Mouse (Mus musculus) CD8-positive naive resting alpha-beta T cell, adult 2 months (primary cell): Measurements from ENCODE around the gene Art4.
A peak's percentile ranks its signal among the peaks of the same experiment; 100 is the strongest.

Experiments
- DNase-seq, 2 experiments: peaks; one replicate each; pipeline ENCODE4 v3.0.0; 2022; ENCODE audit warnings: low read depth in 2 of 2, low spot score in 2 of 2

Gene Art4

GRCm38 (mm10) chr6:136827881-136828561 is 29.5 kb downstream of the Art4 start, which contains the start of gene Wbp11:
Gene Wbp11, minus strand, starts transcription at chr6:136828233.
- peak; percentile 91 to 95 for DNase-seq

- DNase-seq: no peak
Observed at GRCm38 (mm10) chr6:136827516-136827880, 30.0 kb downstream of the Art4 start, which contains the start of gene BC049715. Gene BC049715, plus strand, starts transcription at chr6:136827626.

- no peak for DNase-seq
Observed at GRCm38 (mm10) chr6:136827116-136827515, 30.4 kb downstream of the Art4 start.

- DNase-seq: no peak
Observed at GRCm38 (mm10) chr6:136824987-136825386, 32.5 kb downstream of the Art4 start.

GRCm38 (mm10) chr6:136821086-136821485 is 36.4 kb downstream of the Art4 start:
- DNase-seq: no peak

- DNase-seq: no peak
Observed at GRCm38 (mm10) chr6:136820381-136820780, 37.2 kb downstream of the Art4 start.

- DNase-seq: no peak
Observed at GRCm38 (mm10) chr6:136817549-136817948, 40.0 kb downstream of the Art4 start.

GRCm38 (mm10) chr6:136816826-136817225 is 40.7 kb downstream of the Art4 start:
- no peak for DNase-seq

GRCm38 (mm10) chr6:136815381-136815780 is 42.2 kb downstream of the Art4 start:
- no peak for DNase-seq

GRCm38 (mm10) chr6:136813117-136813516 is 44.4 kb downstream of the Art4 start:
- DNase-seq: no peak

- DNase-seq: no peak
Observed at GRCm38 (mm10) chr6:136811196-136811595, 46.3 kb downstream of the Art4 start.

- DNase-seq: no peak
Observed at GRCm38 (mm10) chr6:136809673-136810072, 47.9 kb downstream of the Art4 start.

- peak in 1 of 2 experiments; percentile 51 for DNase-seq
Observed at GRCm38 (mm10) chr6:136809077-136809476, 48.5 kb downstream of the Art4 start.

GRCm38 (mm10) chr6:136808631-136809046 is 48.9 kb downstream of the Art4 start:
- DNase-seq: peak; percentile 39 to 54

- peak; percentile 93 to 98 for DNase-seq
Observed at GRCm38 (mm10) chr6:136808014-136808417, 49.5 kb downstream of the Art4 start, which contains the start of gene H2afj. Gene H2afj, plus strand, starts transcription at chr6:136808244.

- no peak for DNase-seq
Observed at GRCm38 (mm10) chr6:136807395-136808013, 50.0 kb downstream of the Art4 start.

GRCm38 (mm10) chr6:136806819-136807218 is 50.7 kb downstream of the Art4 start:
- DNase-seq: no peak

GRCm38 (mm10) chr6:136805409-136805775 is 52.1 kb downstream of the Art4 start:
- no peak for DNase-seq

- no peak for DNase-seq
Observed at GRCm38 (mm10) chr6:136804705-136805408, 52.7 kb downstream of the Art4 start.

- DNase-seq: peak; percentile 87 to 90
Observed at GRCm38 (mm10) chr6:136803739-136804633, 53.5 kb downstream of the Art4 start, which contains the start of gene Hist4h4. Gene Hist4h4, minus strand, starts transcription at chr6:136804415.
